Mouse (Mus musculus): ENCODE measurements around the gene Schip1.

The Schip1 gene

GRCm38 (mm10) chr3:68604467-68604866, 539.9 kb downstream of the Schip1 start:
- DNase-seq (ENCODE audit: extremely low read depth, insufficient read length, low spot score): no peak

DNA sequence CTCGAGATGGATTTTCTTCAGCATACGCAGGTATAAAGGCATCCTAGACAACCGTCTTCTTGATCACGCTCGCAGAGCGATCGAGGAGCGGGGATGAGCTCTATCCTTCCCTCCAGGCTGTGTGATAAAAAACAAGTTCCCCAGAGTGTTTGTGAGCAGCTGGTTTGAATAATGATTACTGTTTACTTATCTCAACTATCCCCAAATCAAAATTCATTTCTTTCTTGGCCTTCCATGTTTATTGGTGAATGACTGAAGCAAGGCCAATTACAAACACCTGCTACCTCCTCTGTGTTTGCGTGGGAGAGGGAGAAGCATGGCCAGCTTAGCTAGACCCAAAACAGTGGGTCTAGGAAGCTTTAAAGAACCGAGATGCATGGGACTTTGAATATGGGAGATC, 540.4 kb downstream of the Schip1 start:
- DNase-seq (ENCODE audit: extremely low read depth, insufficient read length, low spot score): no peak

DNA sequence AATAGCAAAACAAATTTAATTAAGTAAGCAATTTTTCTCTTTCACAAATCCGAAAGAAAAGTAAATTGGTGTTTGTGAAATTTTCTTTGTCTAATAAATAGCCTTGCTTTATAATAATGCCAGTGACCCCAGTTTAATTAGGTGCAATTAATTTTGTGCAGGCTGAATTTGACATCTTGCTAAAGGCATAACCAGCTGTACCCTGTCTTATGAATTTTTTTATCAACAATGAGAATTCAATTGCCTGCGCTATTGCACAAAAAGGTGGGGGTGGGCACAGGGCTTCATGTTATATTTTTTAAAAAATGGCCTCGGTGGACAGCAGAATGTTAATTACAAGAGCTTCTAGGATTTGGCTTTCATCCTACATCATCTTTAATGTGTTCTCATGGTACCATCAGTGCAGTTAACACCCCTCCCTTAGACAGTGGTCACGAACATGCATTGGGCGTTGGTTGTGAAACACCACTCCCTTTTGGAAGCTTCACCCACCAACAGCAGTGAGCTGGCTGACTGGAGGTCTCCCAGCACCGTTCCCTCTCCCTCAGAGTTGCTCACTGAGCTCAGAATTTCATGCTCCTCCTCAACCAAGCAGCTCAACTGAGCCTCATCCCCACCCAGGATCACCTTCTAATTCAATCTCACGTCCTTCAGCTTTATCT, 541.5 kb downstream of the Schip1 start:
- no peak for DNase-seq (ENCODE audit: extremely low read depth, insufficient read length, low spot score)

DNA sequence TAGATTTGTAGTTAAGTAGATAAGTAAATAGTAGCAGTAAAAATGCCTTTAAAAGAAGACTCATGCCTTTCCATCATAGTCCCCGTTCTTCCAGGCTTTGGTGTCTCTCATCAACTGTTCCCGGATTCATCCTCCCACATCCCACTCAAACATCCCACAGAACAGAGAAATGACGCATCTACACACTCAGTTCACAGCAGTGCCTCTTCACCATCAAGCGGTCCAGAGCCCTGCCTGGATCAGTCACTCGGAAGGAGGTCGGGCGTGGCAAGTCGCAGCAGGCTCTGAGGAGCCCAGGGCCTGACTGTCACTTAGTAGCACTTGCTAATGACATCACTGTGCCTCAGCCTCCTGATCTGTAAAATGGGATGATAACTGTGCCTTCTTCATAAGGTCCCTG, 542.1 kb downstream of the Schip1 start:
- DNase-seq (ENCODE audit: extremely low read depth, insufficient read length, low spot score): no peak

DNA sequence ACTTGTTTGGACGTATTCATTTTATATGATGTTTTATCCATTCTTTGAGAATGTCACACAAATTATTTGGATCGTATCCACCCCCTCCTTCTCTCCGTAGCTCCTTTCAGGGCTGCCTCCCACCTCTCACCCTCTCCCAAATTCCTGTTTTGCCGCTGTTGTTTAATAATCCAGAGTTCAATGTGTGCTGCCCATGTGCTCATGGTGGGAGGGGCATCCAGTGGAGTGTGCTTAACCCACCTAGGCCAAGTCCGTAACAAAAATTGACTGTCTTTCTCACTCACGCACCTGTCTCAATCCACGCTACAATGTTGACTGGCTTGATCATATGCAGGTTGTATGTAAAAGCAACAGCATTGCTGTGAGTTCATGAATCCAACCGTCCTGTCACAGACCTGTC, 542.7 kb downstream of the Schip1 start:
- no peak for DNase-seq (ENCODE audit: extremely low read depth, insufficient read length, low spot score)

DNA sequence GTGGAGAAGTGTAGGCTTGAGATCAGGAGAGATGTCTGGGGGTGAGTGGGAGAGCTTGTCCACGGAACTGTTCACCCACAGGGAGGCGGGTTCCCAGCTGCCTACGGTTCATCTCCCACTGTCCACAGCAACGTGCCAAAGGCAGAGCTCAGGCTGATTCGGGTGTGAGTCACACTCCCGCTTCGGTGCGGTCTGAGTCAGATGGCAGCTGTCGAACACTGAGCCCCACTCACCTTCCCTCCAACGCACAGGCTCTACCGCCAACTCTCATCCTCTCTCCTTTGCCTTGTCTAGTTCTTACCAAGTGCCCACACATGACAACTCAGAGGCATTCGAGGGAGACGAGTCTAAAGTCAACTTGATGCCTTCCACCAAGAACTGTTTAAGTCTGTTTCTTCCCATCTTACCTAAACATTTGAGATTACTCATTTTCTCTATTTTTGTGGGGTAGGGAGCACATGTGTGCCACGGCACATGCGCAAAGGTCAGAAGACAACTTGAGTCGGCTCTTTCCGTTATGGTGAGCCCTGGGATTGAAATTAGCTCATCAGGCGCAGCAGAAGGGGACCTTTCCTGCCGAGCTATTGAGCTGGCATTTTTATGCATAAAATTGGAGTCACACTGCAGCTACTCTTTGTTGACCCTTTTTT, 544.4 kb downstream of the Schip1 start:
- DNase-seq (ENCODE audit: extremely low read depth, insufficient read length, low spot score): peak; percentile 85

DNA sequence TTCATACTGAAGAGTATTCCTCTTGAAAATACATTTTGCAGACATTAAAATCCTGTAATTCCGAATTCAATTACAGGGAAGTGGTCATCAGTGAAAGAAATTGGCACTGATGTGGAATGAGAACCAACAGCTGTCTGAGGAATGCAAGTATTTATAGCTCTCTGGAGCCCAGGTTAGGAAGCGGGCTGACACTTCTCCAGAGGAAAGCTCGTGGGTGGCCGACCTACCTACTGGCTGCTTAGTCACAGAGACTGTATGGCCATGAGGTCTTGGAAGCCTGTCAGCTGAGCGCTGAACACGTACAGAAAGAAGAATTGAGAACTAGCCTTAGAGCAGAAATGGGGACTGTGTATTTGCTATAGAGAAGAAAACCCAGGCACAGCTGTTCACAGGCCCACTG, 545.4 kb downstream of the Schip1 start:
- DNase-seq (ENCODE audit: extremely low read depth, insufficient read length, low spot score): peak; percentile 56

- peak; percentile 38 for DNase-seq (ENCODE audit: extremely low read depth, insufficient read length, low spot score)
Observed at GRCm38 (mm10) chr3:68610598-68611261, 546.1 kb downstream of the Schip1 start.

DNA sequence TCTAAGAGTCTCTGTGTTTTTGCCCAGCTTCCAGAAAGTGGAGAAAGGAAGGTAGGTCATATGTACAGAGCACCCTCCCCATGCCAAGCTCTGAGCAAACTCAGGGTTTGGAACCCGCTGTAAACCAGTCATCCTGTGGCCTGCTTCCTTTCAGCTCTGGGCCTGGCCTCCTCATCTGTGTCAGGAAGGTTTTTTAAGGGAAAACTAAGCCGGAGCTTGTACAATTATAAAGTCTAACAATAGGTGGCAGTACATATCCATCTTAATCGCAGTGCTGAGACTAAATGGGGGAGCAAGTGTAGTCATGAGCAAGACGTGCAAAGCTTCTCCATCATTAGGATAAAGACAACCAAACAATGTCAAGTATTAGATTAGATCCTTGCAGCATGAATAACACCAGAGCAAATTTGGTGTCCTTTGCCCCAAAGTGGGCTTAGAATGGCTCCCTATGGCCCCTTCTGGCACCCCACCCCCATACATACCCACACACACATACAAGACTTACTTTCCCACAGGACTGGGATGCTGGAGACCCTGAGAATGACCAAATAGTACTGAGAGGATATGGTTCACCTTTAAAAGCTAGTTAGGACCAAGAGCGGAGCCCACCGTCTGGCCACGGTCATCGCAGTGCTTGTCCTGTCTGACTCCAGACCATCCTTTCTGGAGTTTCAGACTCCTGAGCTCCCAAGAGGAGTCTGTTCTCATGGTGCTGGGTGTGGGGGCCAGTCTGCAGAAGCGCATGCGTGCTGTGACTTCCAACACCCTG, 550.6 kb downstream of the Schip1 start:
- peak; percentile 31 for DNase-seq (ENCODE audit: extremely low read depth, insufficient read length, low spot score)

- DNase-seq (ENCODE audit: extremely low read depth, insufficient read length, low spot score): no peak
Observed at GRCm38 (mm10) chr3:68616363-68616762, 551.8 kb downstream of the Schip1 start.

DNA sequence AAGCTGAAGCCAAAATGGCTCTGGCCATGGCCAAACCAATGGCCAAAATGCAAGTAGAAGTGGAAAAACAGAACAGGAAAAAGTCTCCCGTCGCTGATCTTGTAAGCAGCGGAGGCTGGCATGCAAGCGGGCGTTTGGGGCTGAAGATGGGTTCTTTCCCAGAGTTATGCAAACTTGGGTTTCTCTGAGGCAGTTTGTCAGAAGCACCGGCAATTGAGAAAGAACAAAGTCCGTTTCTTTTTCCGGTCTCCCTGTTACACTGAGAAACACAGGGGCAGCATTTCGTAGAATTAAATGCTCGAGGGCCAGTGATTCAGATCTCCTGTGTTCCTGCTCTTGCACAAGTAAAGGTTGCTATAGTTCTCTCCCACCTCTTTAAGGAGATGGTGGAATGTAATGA, 553.1 kb downstream of the Schip1 start:
- DNase-seq (ENCODE audit: extremely low read depth, insufficient read length, low spot score): no peak

- no peak for DNase-seq (ENCODE audit: extremely low read depth, insufficient read length, low spot score)
Observed at GRCm38 (mm10) chr3:68619097-68619496, 554.5 kb downstream of the Schip1 start.

- DNase-seq (ENCODE audit: extremely low read depth, insufficient read length, low spot score): no peak
Observed at GRCm38 (mm10) chr3:68621971-68622370, 557.4 kb downstream of the Schip1 start.

DNA sequence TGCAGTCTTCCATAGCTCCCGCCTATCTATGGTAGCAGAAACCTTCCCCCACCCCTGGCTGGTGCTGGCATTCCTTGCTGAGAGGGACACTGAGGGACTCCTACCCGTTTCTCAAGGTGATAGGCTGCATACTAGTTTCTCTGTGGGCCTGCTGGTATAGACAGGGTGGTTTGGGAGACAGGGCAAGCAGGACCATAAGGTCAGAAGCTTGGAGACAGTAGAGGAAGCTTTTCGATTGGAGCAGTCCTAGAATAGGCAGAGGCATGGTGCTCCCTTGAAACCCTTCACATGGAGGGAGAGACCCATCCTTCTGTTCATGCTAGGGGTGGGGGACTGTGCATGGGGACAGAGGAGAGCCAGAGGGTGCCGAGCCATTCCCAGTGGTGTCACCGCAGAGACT, 558.4 kb downstream of the Schip1 start:
- DNase-seq (ENCODE audit: extremely low read depth, insufficient read length, low spot score): no peak

DNA sequence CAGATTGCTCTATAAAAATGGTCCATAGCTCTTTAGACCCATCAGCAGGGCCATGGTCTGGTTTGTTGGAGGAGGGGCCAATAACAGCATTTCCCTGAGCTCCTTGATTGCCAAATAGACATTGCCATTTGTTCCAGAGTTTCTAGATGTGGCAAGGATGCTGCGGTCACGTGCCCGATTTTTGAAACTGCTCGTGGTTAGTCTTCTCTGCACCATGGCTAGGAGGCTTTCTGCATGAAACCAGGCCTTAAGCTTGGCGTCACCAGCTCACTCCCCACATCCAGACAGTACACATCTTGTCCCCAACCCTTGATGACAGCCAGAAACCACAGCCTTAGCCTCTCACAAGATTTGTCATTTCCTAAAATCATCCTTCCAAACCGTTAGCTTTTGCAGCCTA, 559.9 kb downstream of the Schip1 start:
- no peak for DNase-seq (ENCODE audit: extremely low read depth, insufficient read length, low spot score)

DNA sequence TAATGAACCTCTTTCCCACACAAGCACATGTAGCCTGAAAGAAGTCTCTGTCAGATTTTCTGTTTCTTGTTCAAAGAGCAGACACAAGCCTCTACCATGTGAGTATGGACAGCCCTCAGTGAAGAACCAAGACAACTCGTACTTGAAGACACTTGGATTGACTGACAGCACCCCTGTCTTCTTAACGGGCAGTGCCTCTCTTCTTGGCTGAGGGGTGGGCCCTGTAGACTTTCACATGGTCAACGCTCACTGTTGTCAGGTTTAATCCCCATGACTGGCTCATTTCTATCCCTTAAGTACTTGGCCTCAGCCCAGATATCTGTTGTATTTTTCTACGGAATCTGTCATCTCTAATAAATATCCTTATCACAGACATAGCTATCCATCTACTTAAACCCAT, 565.7 kb downstream of the Schip1 start:
- no peak for DNase-seq (ENCODE audit: extremely low read depth, insufficient read length, low spot score)

GRCm38 (mm10) chr3:68630821-68631220, 566.2 kb downstream of the Schip1 start:
- no peak for DNase-seq (ENCODE audit: extremely low read depth, insufficient read length, low spot score)

DNA sequence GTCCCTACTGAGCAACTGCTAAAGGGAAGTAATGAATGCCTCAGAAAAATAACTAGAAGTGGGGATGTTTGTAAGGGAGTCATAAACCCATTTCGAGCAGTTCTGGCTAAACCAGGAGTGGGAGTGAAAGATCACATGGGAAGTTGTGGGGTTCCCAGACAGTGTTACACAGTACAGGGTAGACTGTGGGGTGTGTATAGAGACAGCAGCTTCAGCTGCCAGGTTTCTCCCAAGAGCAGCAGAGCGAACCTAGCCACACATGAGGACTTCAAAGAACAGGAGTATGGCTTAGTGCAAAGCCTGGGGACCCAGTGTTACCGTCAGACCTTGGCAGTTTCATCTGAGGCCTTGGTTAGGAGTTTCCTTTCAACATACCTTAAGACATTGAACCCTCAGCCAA, 568.1 kb downstream of the Schip1 start:
- no peak for DNase-seq (ENCODE audit: extremely low read depth, insufficient read length, low spot score)

- no peak for DNase-seq (ENCODE audit: extremely low read depth, insufficient read length, low spot score)
Observed at GRCm38 (mm10) chr3:68633577-68633976, 569.0 kb downstream of the Schip1 start.

GRCm38 (mm10) chr3:68637960-68638359, 573.4 kb downstream of the Schip1 start:
- DNase-seq (ENCODE audit: extremely low read depth, insufficient read length, low spot score): no peak

DNA sequence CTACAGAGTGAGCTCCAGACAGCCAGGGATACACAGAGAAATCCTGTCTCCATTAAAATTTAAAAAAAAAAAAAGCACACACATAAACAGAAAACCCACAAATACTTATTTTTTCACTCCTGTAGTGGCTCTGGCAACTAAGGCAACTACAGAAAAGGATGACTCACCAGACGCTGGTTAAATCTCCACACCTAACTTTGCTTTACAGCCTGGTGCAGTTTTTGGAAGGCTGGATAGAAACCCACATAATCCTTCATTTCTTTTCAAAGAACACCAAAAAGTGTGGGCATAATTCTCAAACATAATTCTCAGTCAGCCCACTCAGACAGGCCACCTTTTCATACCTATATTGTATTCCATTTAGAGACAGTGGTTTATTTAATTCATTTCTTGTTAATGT, 574.1 kb downstream of the Schip1 start:
- no peak for DNase-seq (ENCODE audit: extremely low read depth, insufficient read length, low spot score)

Data from 3134 (cell line).